Mouse (Mus musculus) adrenal gland, adult 2 months (tissue): ENCODE measurements at regions not wholly inside any gene's neighbourhood (a gene's known extent, or its start where the extent isn't known, plus 50 kb on each side); places are given as distances from the start of the nearest gene placed in this dataset.

Source experiments
- DNase-seq: peaks from one replicate; pipeline ENCODE4 v3.0.0; 2021

DNA sequence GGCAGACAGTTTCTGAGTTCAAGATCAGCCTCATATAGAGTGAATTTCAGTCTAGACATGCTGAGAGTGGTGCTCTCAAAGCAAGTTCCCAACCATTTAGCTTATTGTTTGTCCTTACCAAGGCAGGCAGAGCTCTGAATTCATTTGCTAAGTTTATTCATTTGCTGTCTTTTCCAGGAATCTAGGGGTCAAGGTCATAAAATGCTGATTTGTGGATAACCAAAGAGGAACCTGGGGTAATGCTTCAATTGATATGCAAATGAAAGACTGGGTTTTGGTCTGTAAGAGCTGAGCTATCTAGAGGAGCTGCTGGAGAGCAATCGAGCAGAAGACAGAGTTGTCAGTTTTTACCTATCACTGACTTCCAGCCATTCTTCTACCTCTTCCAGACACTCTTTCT is 832.8 kb downstream of the Ryr2 start:
- no peak for DNase-seq

DNA sequence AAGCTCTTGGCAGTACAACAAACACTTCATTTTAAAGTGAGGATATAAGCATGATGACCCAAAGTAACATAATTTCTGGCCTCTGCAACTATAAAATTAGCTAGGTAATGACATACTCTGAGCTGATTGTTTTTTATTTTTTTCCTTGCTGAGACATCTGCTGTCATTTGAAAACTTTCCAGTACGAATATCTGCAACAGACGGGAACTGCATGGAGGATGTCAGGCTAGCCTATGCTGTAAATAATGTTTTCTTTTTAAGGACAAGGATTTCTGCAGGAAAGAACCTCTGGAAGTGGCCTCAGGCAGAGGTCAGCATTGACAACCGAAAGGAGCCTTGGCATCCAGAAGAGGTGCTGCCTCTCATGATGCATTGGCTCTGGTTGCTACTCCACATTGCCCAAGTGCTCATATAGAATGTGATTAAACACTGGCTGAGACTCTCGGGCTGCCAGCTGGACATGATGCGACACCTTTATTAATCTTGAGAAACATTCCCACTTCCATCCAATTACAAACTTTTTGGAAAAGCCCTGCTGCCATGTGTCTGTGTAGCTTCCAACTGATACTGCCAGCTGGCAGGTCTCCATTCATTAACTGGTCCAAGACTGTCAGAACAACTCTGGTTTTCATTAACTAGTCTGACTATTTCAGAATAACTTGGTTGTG is 837.9 kb downstream of the Ryr2 start:
- no peak for DNase-seq

DNA sequence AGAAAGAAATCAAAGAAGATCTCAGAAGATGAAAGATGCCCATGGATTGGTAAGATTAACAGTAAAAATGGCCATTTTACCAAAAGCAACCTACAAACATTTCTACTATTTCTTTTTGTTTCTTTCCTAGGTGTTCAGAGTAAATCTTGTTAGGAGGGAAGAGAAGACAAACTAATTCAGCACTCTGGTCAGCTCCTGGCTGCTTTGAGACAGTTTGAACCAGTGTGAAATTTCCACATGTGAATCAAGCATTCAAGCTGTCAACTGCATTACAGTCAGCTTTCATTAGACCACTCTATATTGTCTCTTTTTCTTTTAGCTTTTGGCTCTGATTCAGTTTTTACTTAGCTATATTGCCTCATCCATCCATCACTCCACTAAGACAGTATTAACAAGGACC is 859.2 kb downstream of the Ryr2 start:
- no peak for DNase-seq

DNA sequence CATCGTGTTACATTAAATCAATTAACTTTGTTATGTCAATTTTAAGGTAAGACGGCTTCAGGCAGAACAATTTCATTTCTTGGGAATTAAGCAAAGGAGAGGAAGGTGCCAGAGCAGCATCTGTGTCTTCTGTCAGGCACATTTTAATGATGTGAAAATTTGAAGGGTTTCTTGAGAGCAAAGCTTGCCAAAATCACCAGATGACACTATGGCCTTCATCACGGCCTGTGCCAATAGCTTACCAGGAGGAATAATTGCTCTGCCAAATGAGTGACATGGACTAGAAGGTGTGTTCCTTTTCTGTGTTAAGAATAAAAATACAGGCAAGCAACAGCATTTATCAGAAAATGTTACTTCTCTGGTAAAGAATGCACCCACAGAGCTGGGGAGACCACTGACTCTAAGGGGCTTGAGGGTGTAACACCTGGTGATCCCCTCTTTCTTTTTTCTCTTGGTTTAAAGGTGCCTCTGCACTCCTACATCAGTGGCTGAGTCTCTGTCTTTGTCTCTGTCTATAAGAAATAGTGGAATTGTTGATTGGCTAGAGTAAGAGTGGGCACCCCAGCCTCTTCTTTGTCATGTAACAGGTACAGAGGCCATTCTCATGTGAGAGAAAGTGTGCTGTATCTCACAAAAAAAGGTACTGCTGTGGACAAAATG is 856.2 kb upstream of the Chrm3 start:
- no peak for DNase-seq

DNA sequence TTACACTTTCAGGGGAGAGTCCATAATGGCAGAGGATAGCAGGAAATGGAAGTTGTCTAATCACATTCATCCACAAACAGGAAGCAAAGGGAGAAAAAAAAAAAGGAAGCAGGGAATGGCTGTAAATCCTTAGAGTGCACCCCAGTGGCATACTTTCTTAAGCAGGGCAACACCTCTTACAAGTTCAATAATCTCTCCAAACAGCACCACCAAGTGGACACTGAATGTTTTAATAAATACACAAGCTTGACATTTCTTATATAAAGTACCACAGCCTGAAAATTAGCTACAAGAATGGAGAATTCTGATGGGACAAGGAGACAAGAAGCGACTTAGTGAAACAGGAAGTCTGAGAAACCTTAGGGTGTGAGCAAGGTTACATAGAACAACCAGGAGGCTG is 849.5 kb upstream of the Chrm3 start:
- DNase-seq, result no peak

DNA sequence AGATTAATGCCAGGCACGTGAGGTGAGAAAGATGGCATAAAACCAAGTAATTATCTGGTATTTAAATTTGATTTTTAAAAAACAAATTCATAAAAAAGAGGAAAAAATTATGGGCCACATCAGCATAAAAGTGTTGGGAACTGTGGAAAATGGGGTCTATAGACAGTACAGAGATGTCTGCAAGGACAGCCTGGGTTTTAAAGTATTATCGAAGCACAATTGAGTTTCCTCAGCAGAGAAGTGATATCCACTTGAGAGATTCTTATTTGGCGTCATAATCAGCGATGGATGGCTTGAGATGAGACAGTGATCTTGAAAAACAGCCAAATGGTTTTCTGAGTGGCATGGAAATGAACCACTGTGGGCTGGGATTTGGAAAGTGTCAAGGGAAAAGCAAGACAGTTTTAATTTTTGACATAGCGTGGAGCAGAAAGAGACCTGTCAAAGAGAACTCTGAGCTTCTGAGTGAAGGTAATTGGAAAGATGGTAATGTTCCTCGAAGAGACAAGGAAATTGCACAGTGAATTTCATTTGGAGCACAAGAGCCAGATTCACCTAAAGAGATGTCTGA is 844.7 kb upstream of the Chrm3 start:
- DNase-seq, result peak; percentile 24

DNA sequence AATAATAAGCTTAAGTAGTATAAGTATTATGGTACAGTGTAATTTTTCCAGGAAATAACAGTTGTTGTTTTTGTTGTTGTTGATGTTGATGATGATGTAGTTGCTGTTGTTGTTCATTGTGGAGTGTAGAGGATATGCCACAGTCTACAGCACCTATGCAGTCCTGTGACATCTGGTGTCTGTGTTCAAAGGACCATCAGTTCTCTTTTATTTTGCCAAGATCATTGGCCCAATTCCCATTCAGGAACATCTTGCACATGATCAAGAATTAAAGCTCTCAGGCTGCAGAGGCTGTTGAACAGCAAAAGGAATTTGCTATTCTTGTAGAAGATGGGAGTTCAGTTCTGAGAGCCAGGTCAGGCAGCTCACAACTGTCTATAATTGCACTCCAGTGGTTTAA is 841.3 kb upstream of the Chrm3 start:
- no peak for DNase-seq

DNA sequence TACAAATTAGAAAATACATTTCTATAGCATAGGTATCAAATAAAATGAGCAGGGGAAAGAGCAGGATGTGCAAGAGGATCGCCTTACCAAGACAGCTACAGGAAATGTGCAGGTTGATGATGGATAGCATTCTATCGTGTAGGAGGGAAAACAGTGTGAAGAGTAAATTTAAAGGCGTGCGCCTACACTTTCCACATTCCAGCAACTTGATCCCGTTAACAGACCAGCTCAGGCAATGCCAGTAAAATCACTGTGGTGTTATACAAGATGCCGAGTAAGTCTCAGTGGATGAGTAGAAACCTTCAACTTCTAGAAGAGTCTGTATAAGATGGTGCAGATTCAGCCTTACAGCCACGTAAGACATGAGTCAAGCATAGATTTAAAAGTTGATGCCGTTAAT is 831.8 kb upstream of the Chrm3 start:
- DNase-seq, result no peak

DNA sequence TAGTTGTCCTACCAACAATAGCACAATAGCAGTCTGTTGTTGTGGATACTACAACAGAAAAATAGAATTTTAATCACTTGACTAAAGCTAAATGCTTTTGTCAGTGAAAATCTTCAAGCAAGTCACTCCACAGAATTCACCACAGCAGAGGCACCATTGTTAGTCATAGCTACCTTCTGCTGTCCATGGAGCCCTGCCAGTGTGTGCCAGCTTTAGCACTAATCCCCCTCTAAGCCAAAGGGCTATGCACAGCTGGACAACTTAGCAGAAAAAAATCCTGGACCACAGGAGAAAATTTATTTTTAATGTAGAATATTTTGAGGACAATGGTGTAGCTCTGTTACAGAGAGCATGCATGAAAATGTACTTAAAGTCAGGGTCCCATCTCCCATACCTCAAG is 820.5 kb upstream of the Chrm3 start:
- DNase-seq, result no peak

DNA sequence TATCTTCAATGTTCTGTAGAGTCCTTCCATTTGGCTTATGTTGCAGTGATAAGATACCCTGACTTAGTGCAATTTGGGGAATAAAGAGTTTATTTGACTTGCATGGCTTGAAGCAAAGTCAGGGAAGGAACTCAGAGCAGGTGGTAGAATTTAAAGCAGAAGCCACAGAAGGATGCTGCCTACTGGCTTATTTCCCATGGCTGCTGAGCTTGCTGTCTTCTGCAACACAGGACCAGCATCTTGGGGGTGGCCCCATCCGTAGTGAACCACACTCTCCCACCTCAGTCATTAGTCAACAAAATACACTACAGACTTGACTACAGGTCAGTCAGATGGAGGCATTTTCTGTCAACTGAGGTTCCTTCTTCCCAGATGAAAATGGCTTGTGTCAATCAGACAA is 819.7 kb upstream of the Chrm3 start:
- no peak for DNase-seq

DNA sequence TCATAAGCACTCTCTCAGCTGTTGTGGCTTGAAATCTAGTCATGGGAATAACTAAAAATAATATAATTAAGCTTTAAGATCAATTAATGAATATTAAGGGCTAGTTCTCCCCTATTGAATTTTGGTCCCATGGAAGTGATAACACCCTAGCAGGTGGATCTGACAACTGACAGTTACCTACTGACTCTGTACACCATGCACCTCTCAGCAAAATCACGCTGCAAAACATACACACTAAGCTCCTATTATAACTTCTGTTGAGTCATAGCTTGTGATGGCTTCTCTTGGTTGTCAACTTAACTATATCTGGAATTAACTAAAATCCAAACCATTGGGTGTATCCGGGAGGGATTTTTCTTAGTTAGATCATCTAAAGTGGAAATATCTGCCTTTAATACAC is 817.9 kb upstream of the Chrm3 start:
- no peak for DNase-seq

DNA sequence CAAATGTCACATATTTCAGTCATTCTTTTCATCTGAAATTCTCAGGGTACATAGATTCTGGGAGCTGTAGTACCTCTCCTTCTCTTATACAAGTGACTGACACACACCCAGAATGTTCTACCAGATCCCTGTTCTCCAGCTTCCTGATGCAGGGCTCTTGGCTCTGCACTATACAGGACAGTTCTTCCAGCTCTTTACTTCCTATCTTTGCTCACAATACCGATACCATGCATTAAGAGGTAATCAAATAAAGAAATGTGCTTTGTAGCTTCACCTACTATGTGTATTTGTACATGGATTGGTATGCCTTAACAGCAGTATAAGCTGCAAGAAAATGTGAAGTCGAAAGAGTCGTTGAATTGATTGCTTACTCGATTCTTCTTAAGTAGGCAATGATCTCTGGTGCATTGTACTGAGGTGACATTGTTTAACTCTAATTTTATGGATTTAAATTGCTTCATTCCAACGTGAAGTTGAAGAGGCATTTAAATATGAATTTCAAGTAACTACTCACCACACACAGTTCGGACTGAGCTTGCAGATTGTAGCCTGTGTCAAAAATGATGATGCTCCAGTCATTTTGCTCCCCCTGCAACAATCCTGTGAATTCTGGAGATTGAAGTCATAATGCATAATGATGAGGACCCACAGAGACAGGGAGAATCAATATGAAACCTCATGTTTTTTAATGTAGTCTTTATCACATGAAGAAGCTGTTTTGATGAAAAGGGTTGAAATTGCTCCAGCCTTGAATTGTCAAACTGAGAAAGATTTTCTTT is 817.2 kb upstream of the Chrm3 start:
- no peak for DNase-seq

DNA sequence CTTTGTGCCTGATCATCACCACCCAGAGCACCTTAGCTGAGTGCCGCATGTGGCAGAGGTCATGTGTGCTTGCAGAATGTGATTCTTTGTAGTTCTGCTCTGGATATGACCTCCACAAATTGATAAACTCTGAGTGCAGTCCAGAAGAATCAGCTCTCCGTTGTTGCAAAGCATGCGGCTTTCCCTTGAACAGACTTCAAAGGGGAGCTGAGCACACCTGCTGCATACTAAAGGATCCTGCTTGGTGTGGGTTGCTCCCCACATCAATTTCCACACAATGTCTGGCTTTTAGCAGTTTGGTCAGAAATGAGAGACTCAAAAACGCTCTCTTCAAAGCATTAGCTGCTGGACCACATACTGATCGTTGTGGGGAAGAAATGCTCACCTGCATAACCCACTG is 806.5 kb upstream of the Chrm3 start:
- DNase-seq, result no peak

DNA sequence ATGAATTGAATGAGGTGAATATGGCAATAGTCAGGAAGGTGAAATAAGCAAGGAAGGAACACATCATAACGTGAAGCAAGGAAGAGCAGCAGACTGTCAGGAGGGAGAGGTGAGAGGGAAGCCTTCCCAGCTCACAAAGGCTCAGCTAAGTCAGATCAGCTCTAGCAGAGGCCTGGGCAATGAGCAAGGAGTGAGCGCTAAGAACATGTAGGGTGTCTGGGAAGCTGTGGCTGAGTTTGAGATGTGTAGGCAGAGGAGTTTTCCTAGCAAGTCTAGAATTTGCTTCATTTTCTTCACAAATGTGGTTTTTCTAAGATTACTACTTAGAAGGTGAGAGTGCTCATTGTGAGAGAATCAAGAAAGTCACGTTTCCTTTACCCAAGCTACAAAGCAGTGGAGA is 803.5 kb upstream of the Chrm3 start:
- DNase-seq, result no peak

DNA sequence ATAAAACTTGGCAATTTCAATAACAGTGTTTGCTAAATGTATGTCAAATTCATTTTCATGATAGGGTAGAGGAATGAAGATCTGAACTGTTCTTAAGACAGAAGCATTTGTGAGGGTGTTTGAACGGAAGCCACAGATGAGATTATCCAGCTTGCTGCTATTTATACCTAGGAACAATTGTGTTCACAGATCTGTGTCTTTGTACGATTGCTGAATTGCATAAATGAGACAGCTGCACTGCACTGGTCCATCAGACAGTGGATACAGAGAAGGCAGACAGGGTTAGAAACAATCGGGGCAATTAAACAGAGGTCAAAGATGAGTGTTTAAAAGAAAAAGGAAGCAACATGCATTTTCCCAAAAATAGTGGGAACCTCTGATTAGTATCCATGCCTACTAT is 786.6 kb upstream of the Chrm3 start:
- DNase-seq, result no peak

DNA sequence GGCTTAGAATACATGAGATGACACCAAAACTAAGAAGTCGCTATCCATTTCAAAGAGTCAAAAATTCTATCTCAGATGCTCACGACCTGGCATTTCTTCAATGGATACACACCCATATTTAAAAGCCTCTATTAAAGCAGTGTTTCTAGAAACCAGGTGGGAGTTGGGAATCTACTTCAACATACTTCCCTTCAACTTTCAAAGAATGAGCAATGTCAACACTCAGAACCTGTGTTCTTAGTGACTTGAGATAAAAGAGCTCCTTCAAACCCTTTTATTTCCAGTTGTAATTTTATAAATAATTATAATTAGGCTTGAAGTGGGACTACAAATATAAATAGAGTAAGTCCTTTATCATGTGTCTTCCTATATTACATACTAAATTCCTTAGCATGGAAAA is 747.0 kb upstream of the Chrm3 start:
- DNase-seq, result no peak

DNA sequence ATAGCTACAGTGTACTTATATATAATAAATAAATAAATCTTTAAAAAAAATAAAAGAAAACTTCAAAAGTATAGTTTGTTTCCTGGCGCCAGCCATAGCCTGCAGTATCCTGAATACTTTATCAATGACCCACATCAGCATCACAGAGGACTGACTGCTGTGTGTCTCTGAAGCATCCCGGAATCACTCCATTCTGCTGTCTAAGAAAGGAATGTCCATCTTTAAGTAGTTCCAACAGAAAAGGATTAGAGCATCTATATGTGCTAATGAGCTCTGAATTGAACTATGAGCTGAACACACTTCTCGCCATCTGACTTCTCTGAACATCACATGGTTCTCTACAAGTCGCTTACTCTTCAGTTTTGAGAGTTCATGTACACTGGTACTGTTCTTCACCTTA is 745.8 kb upstream of the Chrm3 start:
- DNase-seq, result no peak

DNA sequence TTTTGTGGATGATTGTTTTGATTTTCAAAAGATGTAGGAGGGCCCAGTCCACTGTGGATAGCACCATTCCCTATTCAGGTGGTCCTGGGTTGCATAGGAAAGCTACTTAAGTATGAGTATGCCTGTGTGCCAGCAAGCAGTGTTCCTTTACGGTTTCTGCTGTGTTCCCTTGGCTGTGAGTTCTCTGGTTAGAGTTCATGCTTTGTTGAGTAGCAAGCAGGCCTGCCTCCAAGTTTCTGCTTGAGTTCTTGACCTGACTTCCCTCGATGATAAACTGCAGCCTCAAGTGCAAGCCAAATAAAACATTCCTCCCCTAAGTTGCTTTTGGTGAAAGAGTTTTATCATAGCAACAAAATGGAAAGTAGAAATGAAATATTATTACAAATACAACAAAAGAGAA is 744.9 kb upstream of the Chrm3 start:
- DNase-seq, result peak; percentile 53

DNA sequence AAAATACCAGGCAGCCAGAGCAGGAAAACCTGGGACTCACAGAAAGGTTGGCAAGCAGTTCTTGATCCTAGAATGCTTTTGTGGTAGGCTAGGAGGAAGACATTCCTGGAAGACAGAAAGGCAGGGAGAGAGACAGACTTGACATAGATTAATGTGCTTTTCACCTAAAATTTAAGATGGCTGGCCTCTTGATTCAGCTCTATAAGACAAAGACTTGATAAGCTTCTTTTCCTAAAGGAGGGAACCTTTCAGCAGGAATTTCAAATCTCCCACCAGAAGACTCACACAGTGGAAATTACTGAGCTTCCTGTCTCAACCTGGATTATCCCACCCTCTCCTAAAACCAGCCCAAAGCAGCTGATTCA is 738.9 kb upstream of the Chrm3 start:
- no peak for DNase-seq

DNA sequence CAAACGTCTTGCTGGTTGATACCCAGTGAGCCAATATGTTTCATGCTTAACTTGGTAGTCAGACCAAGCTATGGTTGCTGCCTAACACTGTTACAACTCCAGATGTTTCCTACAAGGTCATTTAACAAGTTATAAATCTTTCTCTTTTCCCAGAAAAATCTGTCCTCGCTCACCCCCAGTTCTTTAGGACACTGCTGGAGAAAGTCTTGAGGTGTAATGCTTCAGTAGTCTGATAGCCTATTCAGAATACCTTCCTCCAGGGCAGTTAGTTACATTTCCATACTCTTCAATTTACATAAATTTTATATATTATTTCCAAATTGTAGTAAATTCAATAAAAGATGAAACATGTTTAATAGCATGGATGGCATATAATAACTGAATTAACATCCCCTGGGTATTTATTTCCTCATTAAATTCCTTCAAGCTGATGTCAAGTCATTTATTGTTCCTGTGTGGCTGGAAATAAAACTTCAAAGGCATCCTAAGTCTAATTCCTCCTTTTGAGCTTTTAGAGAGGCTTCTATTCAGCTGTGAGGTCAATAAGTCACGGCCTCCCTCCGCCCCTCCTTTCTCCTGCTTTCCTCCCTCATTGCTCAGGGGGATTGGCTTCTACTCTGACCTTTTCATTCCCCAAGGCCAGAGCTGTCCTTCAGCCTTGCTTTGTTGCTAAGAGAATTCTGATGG is 738.4 kb upstream of the Chrm3 start:
- DNase-seq, result peak; percentile 82

DNA sequence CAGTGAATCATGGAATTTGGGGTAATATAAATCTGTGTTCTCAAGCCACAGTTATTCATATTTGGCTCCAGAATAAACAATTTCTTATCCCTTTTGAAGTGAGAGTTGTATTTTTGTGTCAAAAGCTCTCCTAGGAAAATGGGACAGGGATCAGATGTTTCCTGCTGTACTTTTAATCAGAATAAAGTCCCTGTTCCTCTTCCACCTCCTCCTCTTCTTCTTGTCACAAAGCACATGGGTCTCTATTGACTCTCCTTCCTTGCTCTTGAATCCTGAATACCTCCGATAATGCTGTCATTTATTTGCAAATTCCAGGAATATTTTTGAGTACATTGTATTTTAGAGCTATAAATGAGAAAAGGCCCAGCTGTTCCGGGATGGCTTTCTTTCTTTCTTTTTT is 732.3 kb upstream of the Chrm3 start:
- no peak for DNase-seq
